Mouse (Mus musculus) kidney, embryonic 14.5 days (tissue): ENCODE results near the gene Fbxo33. TPM values are rescaled to one million over a fixed set of nuclear protein-coding genes. Genes with fewer than 3 reads are reported as not detected.

Experiments used
- ATAC-seq: fragments of 200-750 bp; cut with Nextera tagmentation; 2 replicates; pipeline ENCODE4 v1.8.0; 2017; ENCODE audit warnings: moderate number of reproducible peaks, mild to moderate bottlenecking, moderate TSS enrichment, moderate library complexity; ENCODE audit not compliant: low FRiP score, low TSS enrichment
- H3K27ac ChIP-seq: fragments of 300-500 bp; sonication (generic); 2 replicates; pipeline ENCODE4 v1.5.1; 2014; ENCODE audit warnings: low read depth, mild to moderate bottlenecking, low read length, moderate library complexity, mixed read lengths
- H3K27me3 ChIP-seq: fragments of 300-500 bp; sonication (generic); 2 replicates; pipeline ENCODE4 v1.6.1; 2014; ENCODE audit warnings: mild to moderate bottlenecking, low read length; ENCODE audit not compliant: control insufficient read depth, insufficient read depth
- H3K36me3 ChIP-seq: fragments of 300-500 bp; sonication (generic); 2 replicates; pipeline ENCODE4 v1.6.1; 2014; ENCODE audit warnings: low read length, mixed read lengths; ENCODE audit not compliant: control insufficient read depth, insufficient read depth
- H3K4me1 ChIP-seq: fragments of 300-500 bp; sonication (generic); 2 replicates; pipeline ENCODE4 v1.6.1; 2014; ENCODE audit warnings: low read length, mixed read lengths; ENCODE audit not compliant: control insufficient read depth, insufficient read depth
- H3K4me2 ChIP-seq: fragments of 300-500 bp; sonication (generic); replicated peaks from 2 replicates; pipeline ENCODE4 v1.6.1; 2014; ENCODE audit warnings: low read depth, mild to moderate bottlenecking, low read length
- H3K4me3 ChIP-seq: fragments of 300-500 bp; sonication (generic); 2 replicates; pipeline ENCODE4 v1.5.1; 2014; ENCODE audit warnings: mild to moderate bottlenecking, low read length
- H3K9ac ChIP-seq: fragments of 300-500 bp; sonication (generic); 2 replicates; pipeline ENCODE4 v1.6.1; 2014; ENCODE audit warnings: low read depth, mild to moderate bottlenecking, low read length, moderate library complexity
- H3K9me3 ChIP-seq: fragments of 300-500 bp; sonication (generic); 2 replicates; pipeline ENCODE4 v1.6.1; 2016; ENCODE audit warnings: low read length; ENCODE audit not compliant: control insufficient read depth
- WGBS: fragments of 180-500 bp; shearing (Covaris S2); extraction: QIAGEN DNeasy Blood & Tissue Kit; methylation state at CpG from one replicate; pipeline ENCODE4 v1.1.7; 2014; 5-methylcytosine and 5-hydroxymethylcytosine counted together
- polyA plus RNA-seq: library from polyadenylated mRNA; unstranded; fragments of >200 nt; fragmentation: Nextera tagmentation; extraction: Ambion mirVana; gene quantifications from 2 replicates; pipeline ENCODE4 v1.2.1, GENCODE M21; 2014

Fbxo33 gene
- polyA plus RNA-seq, 1 experiment from 2014 or later = 14.0 TPM

DNA sequence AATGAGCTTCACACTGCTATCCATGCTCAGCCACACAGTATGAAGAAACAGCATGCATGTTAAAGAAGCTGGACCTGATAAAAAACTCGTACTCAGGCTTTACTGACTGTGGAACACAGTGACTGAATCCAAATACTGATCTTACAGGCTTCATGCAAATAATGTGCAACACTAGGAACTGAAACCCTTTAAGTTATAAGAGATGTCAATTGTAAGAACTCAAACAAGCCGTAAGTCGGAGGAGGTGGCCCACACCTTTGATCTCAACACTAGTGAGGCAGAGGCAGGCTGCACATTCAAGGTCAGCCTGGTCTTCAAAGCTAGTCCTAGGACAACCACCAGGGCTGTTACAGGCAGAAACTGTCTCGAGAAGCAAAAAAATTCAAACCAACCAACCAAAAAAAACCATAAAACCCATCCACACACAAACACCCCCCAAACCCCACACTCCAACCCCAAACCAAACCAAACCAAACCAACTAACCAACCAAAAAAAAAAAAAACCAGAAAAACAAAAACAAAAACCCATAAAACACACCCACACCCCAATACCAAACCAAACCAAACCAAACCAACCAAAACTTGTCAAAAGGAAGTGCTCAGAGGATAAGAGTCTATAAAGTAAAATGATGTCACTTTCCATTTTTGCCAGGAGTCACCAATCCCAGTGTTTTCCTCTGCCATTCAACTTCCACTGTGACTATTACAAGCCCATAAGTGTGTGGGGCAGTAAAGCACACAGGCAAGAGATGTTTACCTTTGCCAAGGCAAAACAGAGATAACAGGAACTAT lies 13.1 kb downstream of the Fbxo33 start:
- Histone ChIP-seq H3K36me3 (peaks cover 14% of the 10 kb centered on the region; the same call in 1 of the 2 replicates), H3K27me3 (no peaks in the 10 kb centered on the region), H3K27ac (no peak overlapping the region), H3K4me2 (no peak overlapping the region), H3K9me3 (no peaks in the 10 kb centered on the region), H3K4me1 (no peaks in the 10 kb centered on the region), H3K9ac (no peak overlapping the region), H3K4me3 (no peak overlapping the region)
- 89% methylated on average over 4 of the region's 4 CpGs for WGBS
- ATAC-seq = no peak

GRCm38 (mm10) chr12:59205571-59205970 lies 14.0 kb downstream of the Fbxo33 start:
- Histone ChIP-seq H3K4me2 (no peak overlapping the region), H3K9ac (no peak overlapping the region), H3K27ac (no peak overlapping the region), H3K27me3 (no peaks in the 10 kb centered on the region), H3K36me3 (peaks cover 18% of the 10 kb centered on the region; the same call in 1 of the 2 replicates), H3K4me3 (no peak overlapping the region), H3K9me3 (no peaks in the 10 kb centered on the region), H3K4me1 (no peaks in the 10 kb centered on the region)
- WGBS = 88% methylated on average over 6 of the region's 6 CpGs
- no peak for ATAC-seq

- H3K36me3 ChIP-seq = peaks cover 24% of the 10 kb centered on the region; the same call in 1 of the 2 replicates
- no peak overlapping the region for H3K4me2 ChIP-seq
- no peak overlapping the region for H3K4me3 ChIP-seq
- H3K9ac ChIP-seq = no peak overlapping the region
- no peaks in the 10 kb centered on the region for H3K4me1 ChIP-seq
- ATAC-seq = no peak
- no peak overlapping the region for H3K27ac ChIP-seq
- no peaks in the 10 kb centered on the region for H3K27me3 ChIP-seq
- no peaks in the 10 kb centered on the region for H3K9me3 ChIP-seq
- WGBS = 85% methylated on average over 2 of the region's 2 CpGs
Observed at GRCm38 (mm10) chr12:59199361-59199760, 20.2 kb downstream of the Fbxo33 start.

DNA sequence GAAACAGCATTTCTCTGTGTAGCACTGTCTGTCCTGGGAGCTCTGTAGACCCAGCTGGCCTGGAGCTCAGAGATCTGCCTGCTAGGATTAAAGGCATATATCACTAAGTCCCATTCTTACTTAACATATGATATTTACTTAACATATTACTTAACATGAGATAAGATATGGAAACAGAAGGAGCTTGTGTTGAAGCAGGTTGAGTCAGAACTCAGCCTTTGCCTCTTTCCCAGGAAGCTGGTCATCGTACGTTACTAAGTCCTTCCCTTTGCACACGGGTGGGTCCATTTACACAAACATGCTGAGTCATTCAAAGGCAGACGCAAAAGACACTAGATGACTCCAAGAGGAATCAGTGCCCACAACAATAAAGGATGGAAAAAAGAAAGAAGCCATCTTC lies 20.8 kb downstream of the Fbxo33 start:
- H3K4me1 ChIP-seq = no peaks in the 10 kb centered on the region

GRCm38 (mm10) chr12:59195941-59196340 lies 23.6 kb downstream of the Fbxo33 start:
- Histone ChIP-seq H3K27me3 (no peaks in the 10 kb centered on the region), H3K4me1 (no peaks in the 10 kb centered on the region), H3K9me3 (no peaks in the 10 kb centered on the region), H3K27ac (no peak overlapping the region), H3K4me3 (no peak overlapping the region), H3K9ac (no peak overlapping the region), H3K36me3 (peaks cover 17% of the 10 kb centered on the region; the same call in 1 of the 2 replicates), H3K4me2 (no peak overlapping the region)
- 91% methylated on average over 4 of the region's 4 CpGs for WGBS
- no peak for ATAC-seq

More for the DNA sequence above, 20.8 kb downstream of the Fbxo33 start:
- no peak overlapping the region for H3K4me3 ChIP-seq
- no peak overlapping the region for H3K27ac ChIP-seq
- no peak overlapping the region for H3K9ac ChIP-seq
- H3K36me3 ChIP-seq = peaks cover 19% of the 10 kb centered on the region; the same call in 1 of the 2 replicates
- 83% methylated on average over 4 of the region's 4 CpGs for WGBS
- no peak overlapping the region for H3K4me2 ChIP-seq
- no peaks in the 10 kb centered on the region for H3K9me3 ChIP-seq
- H3K27me3 ChIP-seq = no peaks in the 10 kb centered on the region
- ATAC-seq = no peak

- WGBS = 85% methylated on average over 4 of the region's 4 CpGs
- no peak for ATAC-seq
- H3K36me3 ChIP-seq = peaks cover 16% of the 10 kb centered on the region; the same call in 1 of the 2 replicates
Observed at GRCm38 (mm10) chr12:59195065-59195464, 24.5 kb downstream of the Fbxo33 start.

DNA sequence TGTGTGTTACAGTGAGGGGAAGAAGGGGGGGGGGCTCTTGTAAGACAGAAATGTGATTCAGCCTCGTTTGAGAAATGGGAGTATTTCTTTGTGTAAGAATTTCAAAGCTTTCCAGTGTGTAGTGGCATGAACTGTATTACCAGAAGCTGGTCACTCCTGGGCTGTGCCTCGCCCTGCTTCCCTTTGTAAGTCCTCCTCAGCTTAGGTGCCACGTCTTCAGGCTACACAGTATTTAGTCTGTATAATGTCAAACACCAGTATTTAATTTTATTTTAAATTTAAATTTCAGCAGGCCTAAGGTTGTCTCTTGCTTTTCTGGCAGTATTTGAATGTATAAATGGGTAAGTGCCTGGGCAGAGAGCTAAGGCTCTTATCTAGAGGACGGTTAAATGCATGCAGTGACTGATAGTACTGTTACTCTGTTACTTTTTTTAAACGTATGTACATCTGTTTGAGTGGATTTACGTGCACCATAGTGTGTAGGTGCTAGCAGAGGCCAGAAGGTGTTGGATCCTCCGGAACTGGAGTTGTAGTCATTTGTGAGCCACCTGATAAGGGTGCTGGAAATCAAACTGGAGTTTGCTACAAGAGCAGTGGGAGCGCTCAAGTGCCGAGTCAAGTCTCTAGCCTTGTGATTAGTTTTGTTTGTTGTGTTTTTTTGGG lies 25.1 kb downstream of the Fbxo33 start:
- H3K4me3 ChIP-seq = no peak overlapping the region
- H3K27me3 ChIP-seq = no peaks in the 10 kb centered on the region
- WGBS = 76% methylated on average over 9 of the region's 9 CpGs
- H3K36me3 ChIP-seq = peaks cover 13% of the 10 kb centered on the region; the same call in 1 of the 2 replicates
- H3K4me2 ChIP-seq = no peak overlapping the region
- ATAC-seq = no peak
- no peak overlapping the region for H3K27ac ChIP-seq
- H3K9me3 ChIP-seq = no peaks in the 10 kb centered on the region
- no peaks in the 10 kb centered on the region for H3K4me1 ChIP-seq
- H3K9ac ChIP-seq = no peak overlapping the region

More at GRCm38 (mm10) chr12:59195065-59195464, 24.5 kb downstream of the Fbxo33 start:
- Histone ChIP-seq H3K27ac (no peak overlapping the region), H3K4me2 (no peak overlapping the region), H3K9ac (no peak overlapping the region), H3K9me3 (no peaks in the 10 kb centered on the region), H3K4me1 (no peaks in the 10 kb centered on the region), H3K27me3 (no peaks in the 10 kb centered on the region), H3K4me3 (no peak overlapping the region)

GRCm38 (mm10) chr12:59193637-59194036 lies 25.9 kb downstream of the Fbxo33 start:
- ATAC-seq = no peak
- no peak overlapping the region for H3K27ac ChIP-seq
- no peak overlapping the region for H3K9ac ChIP-seq
- peaks cover 15% of the 10 kb centered on the region; the same call in 1 of the 2 replicates for H3K36me3 ChIP-seq
- H3K4me1 ChIP-seq = no peaks in the 10 kb centered on the region
- H3K27me3 ChIP-seq = no peaks in the 10 kb centered on the region
- WGBS = 80% methylated on average over 3 of the region's 3 CpGs
- H3K4me3 ChIP-seq = no peak overlapping the region
- no peak overlapping the region for H3K4me2 ChIP-seq
- H3K9me3 ChIP-seq = no peaks in the 10 kb centered on the region
